Mouse (Mus musculus) lung, postnatal 0 days (tissue): Measurements from ENCODE around the gene Zfp654. TPM values are rescaled to one million over a fixed set of nuclear protein-coding genes. Genes with fewer than 3 reads are reported as not detected.
"Not testable (repeated sequence)": the region's sequence is repeated elsewhere in the genome, so short reads cannot be mapped to it uniquely, and the experiment has no call there.

Experiments used
- ATAC-seq: fragments of 200-750 bp; cut with Nextera tagmentation; 2 replicates; pipeline ENCODE4 v1.8.0; 2017; ENCODE audit warnings: moderate library complexity
- DNase-seq: peaks from one replicate; pipeline ENCODE4 v3.0.0-alpha.2; 2016; ENCODE audit warnings: low spot score
- H3K27ac ChIP-seq: fragments of 300-500 bp; sonication (generic); 2 replicates; pipeline ENCODE4 v1.5.1; 2014; ENCODE audit warnings: antibody characterized with exemption, mild to moderate bottlenecking, low read length, mixed read lengths
- H3K27me3 ChIP-seq: fragments of 300-500 bp; sonication (generic); replicated peaks from 2 replicates; pipeline ENCODE4 v1.6.1; 2014; ENCODE audit warnings: low read length, mixed read lengths; ENCODE audit not compliant: insufficient read depth
- H3K36me3 ChIP-seq: fragments of 300-500 bp; sonication (generic); 2 replicates; pipeline ENCODE4 v1.6.1; 2014; ENCODE audit warnings: low read length, mixed read lengths; ENCODE audit not compliant: insufficient read depth
- H3K4me1 ChIP-seq: fragments of 300-500 bp; sonication (generic); 2 replicates; pipeline ENCODE4 v1.6.1; 2014; ENCODE audit warnings: antibody characterized with exemption, low read depth, low read length, mixed read lengths; ENCODE audit not compliant: insufficient read depth
- H3K4me2 ChIP-seq: fragments of 300-500 bp; sonication (generic); replicated peaks from 2 replicates; pipeline ENCODE4 v1.6.1; 2014; ENCODE audit warnings: low read depth, mild to moderate bottlenecking, low read length, moderate library complexity, mixed read lengths
- H3K4me3 ChIP-seq: fragments of 300-500 bp; sonication (generic); 2 replicates; pipeline ENCODE4 v1.5.1; 2014; ENCODE audit warnings: low read depth, low read length
- H3K9ac ChIP-seq: fragments of 300-500 bp; sonication (generic); replicated peaks from 2 replicates; pipeline ENCODE4 v1.6.1; 2014; ENCODE audit warnings: low read depth, mild to moderate bottlenecking
- H3K9me3 ChIP-seq: fragments of 300-500 bp; sonication (generic); 2 replicates; pipeline ENCODE4 v1.6.1; 2016; ENCODE audit warnings: low read length, mixed read lengths
- CTCF ChIP-seq: IDR thresholded peaks from 2 replicates; pipeline ENCODE4 v1.5.1; 2016; ENCODE audit warnings: antibody characterized with exemption, mild to moderate bottlenecking
- EP300 ChIP-seq: IDR thresholded peaks from 2 replicates; pipeline ENCODE4 v1.6.1; 2016; ENCODE audit warnings: antibody characterized with exemption, mild to moderate bottlenecking, control low read depth
- WGBS: fragments of 180-500 bp; shearing (Covaris S2); extraction: QIAGEN DNeasy Blood & Tissue Kit; methylation state at CpG from one replicate; pipeline ENCODE4 v1.1.7; 2014; 5-methylcytosine and 5-hydroxymethylcytosine counted together
- polyA plus RNA-seq: library from polyadenylated mRNA; unstranded; fragments of >200 nt; fragmentation: Nextera tagmentation; extraction: Ambion mirVana; gene quantifications from 2 replicates; pipeline ENCODE4 v1.2.1, GENCODE M21; 2015

Zfp654 gene
- polyA plus RNA-seq, 1 experiment from 2014 or later, result 3.7 TPM

- H3K4me3 ChIP-seq, result no peak overlapping the region
- DNase-seq, result no peak
- no peaks in the 10 kb centered on the region for H3K9me3 ChIP-seq
- no peaks in the 10 kb centered on the region for H3K36me3 ChIP-seq
- no peak for TF ChIP-seq CTCF
- TF ChIP-seq EP300, result no peak
- WGBS, result 65% methylated on average over 2 of the region's 2 CpGs
- no peak overlapping the region for H3K4me2 ChIP-seq
- no peaks in the 10 kb centered on the region for H3K4me1 ChIP-seq
- no peak for ATAC-seq
- H3K27ac ChIP-seq, result no peak overlapping the region
- no peak overlapping the region for H3K9ac ChIP-seq
- H3K27me3 ChIP-seq, result no peaks in the 10 kb centered on the region
Measured at GRCm38 (mm10) chr16:64869621-64870020, 18.2 kb upstream of the Zfp654 start.

- peak; percentile 79 for ATAC-seq
Measured at GRCm38 (mm10) chr16:64868613-64869012, 17.2 kb upstream of the Zfp654 start.

GRCm38 (mm10) chr16:64865841-64866240 lies 14.4 kb upstream of the Zfp654 start:
- H3K27me3 ChIP-seq, H3K4me2 ChIP-seq, H3K9me3 ChIP-seq, H3K4me1 ChIP-seq, H3K4me3 ChIP-seq, H3K27ac ChIP-seq, H3K9ac ChIP-seq, ATAC-seq, DNase-seq, H3K36me3 ChIP-seq: not testable (repeated sequence)
- 89% methylated on average over 8 of the region's 8 CpGs for WGBS

More at GRCm38 (mm10) chr16:64868613-64869012, 17.2 kb upstream of the Zfp654 start:
- H3K36me3 ChIP-seq, result no peaks in the 10 kb centered on the region
- H3K4me1 ChIP-seq, result no peaks in the 10 kb centered on the region
- no peaks in the 10 kb centered on the region for H3K27me3 ChIP-seq
- no peaks in the 10 kb centered on the region for H3K9me3 ChIP-seq
- TF ChIP-seq CTCF (no peak), EP300 (no peak)
- DNase-seq, result peak; percentile 68
- no peak overlapping the region for H3K4me2 ChIP-seq
- H3K4me3 ChIP-seq, result no peak overlapping the region
- WGBS, result 41% methylated on average over 6 of the region's 6 CpGs
- no peak overlapping the region for H3K9ac ChIP-seq
- no peak overlapping the region for H3K27ac ChIP-seq

GRCm38 (mm10) chr16:64856946-64857345 lies 5.5 kb upstream of the Zfp654 start:
- no peak overlapping the region for H3K27ac ChIP-seq
- peaks cover 3% of the 10 kb centered on the region; the same call in 1 of the 2 replicates for H3K4me1 ChIP-seq
- 88% methylated on average over 3 of the region's 3 CpGs for WGBS
- H3K9me3 ChIP-seq, result no peaks in the 10 kb centered on the region
- DNase-seq, result no peak
- no peak for ATAC-seq
- TF ChIP-seq CTCF, result no peak
- TF ChIP-seq EP300, result no peak
- peaks cover 4% of the 10 kb centered on the region; the same call in 1 of the 2 replicates for H3K36me3 ChIP-seq
- no peaks in the 10 kb centered on the region for H3K27me3 ChIP-seq
- H3K4me2 ChIP-seq, result no peak overlapping the region
- no peak overlapping the region for H3K9ac ChIP-seq
- no peak overlapping the region for H3K4me3 ChIP-seq

GRCm38 (mm10) chr16:64852891-64853290 lies 1.4 kb upstream of the Zfp654 start:
- H3K4me1 ChIP-seq, result peaks cover 6% of the 10 kb centered on the region; the same call in 1 of the 2 replicates
- H3K27ac ChIP-seq, result peak overlapping the region; percentile 98
- TF ChIP-seq EP300 (no peak), CTCF (no peak)
- no peaks in the 10 kb centered on the region for H3K9me3 ChIP-seq
- DNase-seq (no peak), ATAC-seq (no peak)
- no peaks in the 10 kb centered on the region for H3K27me3 ChIP-seq
- 2% methylated on average over 14 of the region's 14 CpGs for WGBS
- H3K4me3 ChIP-seq, result peak overlapping the region; percentile 95
- peak overlapping the region; percentile 69 for H3K4me2 ChIP-seq
- H3K36me3 ChIP-seq, result peaks cover 4% of the 10 kb centered on the region; the same call in 1 of the 2 replicates
- H3K9ac ChIP-seq, result peak overlapping the region; percentile 81

GRCm38 (mm10) chr16:64852441-64852871 lies 1.0 kb upstream of the Zfp654 start:
- Histone ChIP-seq H3K36me3 (peaks cover 4% of the 10 kb centered on the region; the same call in 1 of the 2 replicates), H3K27me3 (no peaks in the 10 kb centered on the region), H3K4me3 (peak overlapping the region; percentile 95), H3K4me1 (peaks cover 6% of the 10 kb centered on the region; the same call in 1 of the 2 replicates), H3K9me3 (no peaks in the 10 kb centered on the region), H3K9ac (peak overlapping the region; percentile 81), H3K27ac (peak overlapping the region; percentile 98), H3K4me2 (peak overlapping the region; percentile 69)
- WGBS, result 1% methylated on average over 19 of the region's 53 CpGs
- ATAC-seq (peak; percentile 22), DNase-seq (peak; percentile 64)
- no peak for TF ChIP-seq EP300
- TF ChIP-seq CTCF, result no peak
